Mouse (Mus musculus) E14TG2a.4 (cell line): ENCODE measurements around the gene Bpifa1.

ENCODE experiments used
- CTCF ChIP-seq: conservative IDR thresholded peaks from 2 replicates; pipeline ENCODE4 v1.5.1; 2014; ENCODE audit warnings: low read length
- POU5F1 ChIP-seq: IDR thresholded peaks from 2 replicates; pipeline ENCODE4 v1.6.1; 2014; ENCODE audit warnings: low read length, borderline replicate concordance

DNA sequence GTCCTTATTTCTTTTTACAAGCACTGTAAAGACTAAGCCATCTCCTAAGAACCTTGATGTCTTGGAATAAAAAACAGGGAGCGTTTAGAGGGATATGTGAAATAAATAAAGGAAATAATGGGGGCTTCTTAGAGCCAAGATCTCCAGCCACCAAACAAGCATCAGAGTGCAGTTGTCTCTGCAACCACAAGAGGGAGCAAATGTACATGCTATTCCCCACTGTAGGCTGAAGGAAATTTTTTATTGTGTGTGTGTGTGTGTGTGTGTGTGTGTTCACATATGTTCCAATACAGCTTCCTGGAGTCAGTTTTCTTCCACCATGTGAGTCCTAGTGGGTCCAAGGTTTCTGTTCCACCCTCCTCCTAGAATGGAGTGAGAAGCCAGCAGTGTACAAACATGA lies 30.6 kb downstream of the Bpifa1 start:
- TF ChIP-seq CTCF = peak; percentile 26
- no peak for TF ChIP-seq POU5F1
